Mouse (Mus musculus) CD4-positive helper T cell, adult 2 months (primary cell): ENCODE measurements around the gene Pithd1.

Experiments used
- DNase-seq: peaks from one replicate; pipeline ENCODE4 v3.0.0-alpha.2; 2012; ENCODE audit warnings: low read depth, missing footprints, low spot score

The Pithd1 gene

GRCm38 (mm10) chr4:135929828-135930227 is 57.2 kb downstream of the Pithd1 start:
- no peak for DNase-seq

- DNase-seq = no peak
Measured at GRCm38 (mm10) chr4:135929405-135929804, 57.7 kb downstream of the Pithd1 start.

GRCm38 (mm10) chr4:135928376-135928775 is 58.7 kb downstream of the Pithd1 start:
- no peak for DNase-seq

GRCm38 (mm10) chr4:135926861-135927260 is 60.2 kb downstream of the Pithd1 start:
- no peak for DNase-seq

GRCm38 (mm10) chr4:135926195-135926808 is 60.8 kb downstream of the Pithd1 start:
- no peak for DNase-seq
